16 mouse cellular contexts compared by ENCODE assay signal in the genomic region with DNA sequence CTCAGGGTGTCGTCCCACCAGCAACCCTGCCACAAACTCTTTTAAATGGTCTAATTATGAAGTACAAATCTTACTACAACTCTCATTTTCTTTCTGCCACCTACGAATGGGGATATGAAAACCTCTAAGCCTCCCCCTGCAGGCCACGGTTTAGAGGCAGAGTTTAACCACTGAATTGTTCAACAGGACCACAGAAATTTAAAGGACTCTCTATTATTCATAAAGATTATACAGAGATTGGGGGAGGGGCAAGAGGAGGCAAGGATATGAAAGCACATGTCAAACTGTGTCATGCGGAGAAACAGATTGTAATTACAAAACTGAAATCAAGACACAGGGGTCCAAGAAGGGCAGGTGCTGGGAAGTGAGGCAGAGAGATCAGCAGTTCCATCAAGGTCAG.
"Had no signal": no experiment of that assay in that cellular context is flagged by ENCODE, and none has a peak within 500 bp of the region (broad histone marks: within the 10 kb centered on the region; RNA-seq: fewer than 3 reads in every experiment).

No protein-coding gene starts in this region.

- ATAC-seq: liver, postnatal 0 days; lung, postnatal 0 days; midbrain, embryonic 15.5 days had no signal

- H3K9me3 ChIP-seq: lung, embryonic 15.5 days; midbrain, embryonic 12.5 days; midbrain, embryonic 15.5 days; neural tube, embryonic 12.5 days; stomach, embryonic 15.5 days had no signal

- H3K4me2 ChIP-seq: lung, embryonic 15.5 days; midbrain, embryonic 12.5 days; midbrain, embryonic 15.5 days; neural tube, embryonic 12.5 days; stomach, embryonic 15.5 days had no signal

- H3K36me3 ChIP-seq: lung, embryonic 15.5 days; midbrain, embryonic 12.5 days; midbrain, embryonic 15.5 days; neural tube, embryonic 12.5 days; stomach, embryonic 15.5 days had no signal

- H3K4me1 ChIP-seq: lung, embryonic 15.5 days; midbrain, embryonic 12.5 days; midbrain, embryonic 15.5 days; stomach, embryonic 15.5 days had no signal

- DNase-seq: liver, postnatal 0 days; lung, adult 2 months; lung, postnatal 14 days; lung, postnatal 36 days; right cerebral cortex, postnatal 14 days; thymus, adult 2 months; thymus, postnatal 36 days had no signal

- H3K4me3 ChIP-seq: lung, embryonic 15.5 days; megakaryocyte, embryonic 14.5 days; midbrain, embryonic 12.5 days; midbrain, embryonic 15.5 days; neural tube, embryonic 12.5 days; stomach, embryonic 15.5 days had no signal

- H3K27me3 ChIP-seq: lung, embryonic 15.5 days; midbrain, embryonic 12.5 days; midbrain, embryonic 15.5 days; neural tube, embryonic 12.5 days; stomach, embryonic 15.5 days had no signal

- H3K9ac ChIP-seq: liver, postnatal 0 days; lung, embryonic 15.5 days; midbrain, embryonic 12.5 days; midbrain, embryonic 15.5 days; neural tube, embryonic 12.5 days; stomach, embryonic 15.5 days had no signal

- H3K27ac ChIP-seq: lung, embryonic 15.5 days; macrophage; midbrain, embryonic 12.5 days; midbrain, embryonic 15.5 days; neural tube, embryonic 12.5 days; stomach, embryonic 15.5 days; stomach, postnatal 0 days had no signal
